Mouse (Mus musculus) liver, embryonic 12.5 days (tissue): ENCODE measurements around the gene Hmga1. TPM values are rescaled to one million over a fixed set of nuclear protein-coding genes. Genes with fewer than 3 reads are reported as not detected.

ENCODE experiments used
- ATAC-seq: fragments of 200-750 bp; cut with Nextera tagmentation; 2 replicates; pipeline ENCODE4 v1.8.0; 2017; ENCODE audit warnings: moderate number of reproducible peaks, mild to moderate bottlenecking, moderate library complexity
- H3K27ac ChIP-seq: fragments of 300-500 bp; sonication (generic); 2 replicates; pipeline ENCODE4 v1.5.1; 2016; ENCODE audit warnings: mild to moderate bottlenecking
- H3K27me3 ChIP-seq: fragments of 300-500 bp; sonication (generic); replicated peaks from 2 replicates; pipeline ENCODE4 v1.6.1; 2016; ENCODE audit warnings: mild to moderate bottlenecking, moderate library complexity
- H3K36me3 ChIP-seq: fragments of 300-500 bp; sonication (generic); 2 replicates; pipeline ENCODE4 v1.6.1; 2016; ENCODE audit warnings: mild to moderate bottlenecking, moderate library complexity
- H3K4me1 ChIP-seq: fragments of 300-500 bp; sonication (generic); 2 replicates; pipeline ENCODE4 v1.6.1; 2016
- H3K4me2 ChIP-seq: fragments of 300-500 bp; sonication (generic); 2 replicates; pipeline ENCODE4 v1.6.1; 2016; ENCODE audit warnings: mild to moderate bottlenecking, moderate library complexity
- H3K4me3 ChIP-seq: fragments of 300-500 bp; sonication (generic); 2 replicates; pipeline ENCODE4 v1.5.1; 2016; ENCODE audit warnings: mild to moderate bottlenecking, moderate library complexity
- H3K9ac ChIP-seq: fragments of 300-500 bp; sonication (generic); 2 replicates; pipeline ENCODE4 v1.6.1; 2016; ENCODE audit warnings: mild to moderate bottlenecking, moderate library complexity
- H3K9me3 ChIP-seq: fragments of 300-500 bp; sonication (generic); replicated peaks from 2 replicates; pipeline ENCODE4 v1.6.1; 2016; ENCODE audit warnings: mild to moderate bottlenecking, moderate library complexity
- WGBS: fragments of 180-500 bp; shearing (Covaris S2); methylation state at CpG from one replicate; pipeline ENCODE4 v1.1.7; 2016; ENCODE audit not compliant: insufficient replicate concordance; 5-methylcytosine and 5-hydroxymethylcytosine counted together
- polyA plus RNA-seq: library from polyadenylated mRNA; unstranded; fragments of >200 nt; fragmentation: Nextera tagmentation; extraction: Ambion mirVana; gene quantifications from 2 replicates; pipeline ENCODE4 v1.2.1, GENCODE M21; 2016

Gene Hmga1
- polyA plus RNA-seq, 1 experiment from 2014 or later, result 306 TPM

DNA sequence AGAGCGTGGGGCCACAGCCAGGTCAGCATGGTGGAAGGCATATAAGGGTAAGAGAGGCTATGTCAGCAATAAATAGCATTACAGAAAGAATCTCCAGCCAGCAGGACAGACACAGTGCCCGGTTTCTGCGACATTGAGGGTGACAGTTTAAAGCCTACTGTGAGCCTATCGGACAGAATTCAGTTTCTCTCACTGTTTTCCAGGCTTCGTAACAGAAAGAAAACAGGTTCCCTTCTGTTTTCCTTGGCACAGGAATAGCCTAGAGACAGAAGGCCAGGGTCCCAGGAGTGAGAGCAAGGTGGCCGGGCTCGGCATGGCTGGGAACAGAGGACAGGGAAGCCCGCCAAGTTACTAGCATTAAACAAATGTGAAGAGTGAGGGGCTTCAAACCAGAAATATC is 23.5 kb downstream of the Hmga1 start:
- no peak for ATAC-seq
- H3K4me3 ChIP-seq, result no peak overlapping the region
- H3K4me1 ChIP-seq, result peaks cover 68% of the 10 kb centered on the region
- no peaks in the 10 kb centered on the region for H3K9me3 ChIP-seq
- 88% methylated on average over 8 of the region's 8 CpGs for WGBS
- no peaks in the 10 kb centered on the region for H3K27me3 ChIP-seq
- H3K9ac ChIP-seq, result no peak overlapping the region
- H3K27ac ChIP-seq, result no peak overlapping the region
- peak overlapping the region; percentile 29; the same call in 1 of the 2 replicates for H3K4me2 ChIP-seq
- peaks cover 77% of the 10 kb centered on the region for H3K36me3 ChIP-seq

DNA sequence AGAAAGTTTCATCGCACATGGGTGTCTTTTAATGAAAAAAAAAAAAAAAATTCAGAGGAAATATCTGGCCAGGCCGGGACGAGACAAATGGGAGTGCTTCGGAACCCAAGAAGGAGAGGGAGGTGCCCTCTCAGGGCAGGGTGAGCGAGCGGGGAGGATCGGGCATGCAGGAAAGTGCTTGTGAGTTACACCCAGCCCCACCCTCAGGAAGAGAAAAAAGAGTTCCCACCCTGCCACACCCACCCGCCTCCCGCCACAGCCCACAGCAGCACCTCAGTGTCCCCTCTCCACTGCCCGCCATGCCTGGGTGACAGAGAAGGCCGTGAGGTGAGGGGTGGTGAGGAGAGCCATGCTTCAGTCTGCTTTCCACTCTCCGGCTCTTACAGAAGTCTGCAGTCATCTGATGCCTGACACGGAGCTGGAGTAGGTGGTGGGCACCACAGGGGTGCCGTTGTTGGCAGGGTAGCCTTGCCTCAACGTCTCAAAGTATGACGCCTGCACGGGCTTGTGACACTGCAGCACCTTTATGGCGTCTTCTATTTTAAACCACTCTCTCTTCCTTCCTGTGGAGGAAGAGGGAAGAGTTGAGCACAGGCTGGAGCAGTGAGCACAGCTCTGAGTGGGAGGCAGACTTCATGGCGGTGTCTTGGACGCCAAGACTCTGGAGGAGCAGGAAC is 24.2 kb downstream of the Hmga1 start:
- no peaks in the 10 kb centered on the region for H3K27me3 ChIP-seq
- WGBS, result 50% methylated on average over 20 of the region's 20 CpGs
- peak overlapping the region; percentile 29 for H3K4me2 ChIP-seq
- peak; percentile 76 for ATAC-seq
- H3K27ac ChIP-seq, result peak overlapping the region; percentile 9; the same call in 1 of the 2 replicates
- peaks cover 61% of the 10 kb centered on the region for H3K4me1 ChIP-seq
- no peak overlapping the region for H3K9ac ChIP-seq
- no peak overlapping the region for H3K4me3 ChIP-seq
- H3K9me3 ChIP-seq, result no peaks in the 10 kb centered on the region
- H3K36me3 ChIP-seq, result peaks cover 80% of the 10 kb centered on the region

DNA sequence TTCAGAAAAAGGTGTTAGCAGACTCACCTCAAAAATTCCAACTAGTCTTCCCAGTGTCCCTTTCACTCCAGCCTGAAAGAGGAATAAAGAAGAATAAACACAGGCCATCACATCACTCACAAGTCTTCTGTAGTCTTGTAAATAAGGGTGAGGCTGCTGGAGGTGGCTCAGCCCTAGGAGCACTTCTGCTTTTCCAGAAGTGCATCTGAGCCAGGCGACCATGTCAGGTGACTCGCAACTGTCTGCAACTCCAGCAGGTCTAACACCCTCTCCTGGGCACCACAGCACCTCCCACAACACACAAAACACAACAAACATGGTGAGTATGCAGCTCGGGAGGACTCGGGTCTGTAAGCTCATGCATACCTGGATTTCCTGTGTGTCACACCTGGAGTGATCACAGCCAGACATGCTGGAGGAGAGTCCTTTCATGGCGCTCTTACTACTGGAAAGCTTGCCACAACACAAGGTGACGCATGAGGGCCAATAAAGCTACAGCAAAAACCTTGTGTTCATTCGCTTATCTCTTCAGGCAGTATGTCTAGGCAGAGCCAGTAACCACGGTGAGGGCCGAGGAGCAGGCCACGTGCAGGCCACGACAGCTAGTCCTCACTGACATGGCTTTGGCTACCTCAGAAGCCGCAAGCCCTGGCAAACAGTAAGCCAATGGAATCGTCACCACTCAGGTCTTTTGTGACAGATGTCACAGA is 27.0 kb downstream of the Hmga1 start:
- no peak overlapping the region for H3K4me3 ChIP-seq
- no peak overlapping the region; the same call in 1 of the 2 replicates for H3K9ac ChIP-seq
- H3K36me3 ChIP-seq, result peaks cover 84% of the 10 kb centered on the region
- WGBS, result 41% methylated on average over 13 of the region's 13 CpGs
- H3K9me3 ChIP-seq, result no peaks in the 10 kb centered on the region
- H3K27ac ChIP-seq, result peak overlapping the region; percentile 41
- peak; percentile 60 for ATAC-seq
- no peaks in the 10 kb centered on the region for H3K27me3 ChIP-seq
- H3K4me1 ChIP-seq, result peaks cover 70% of the 10 kb centered on the region
- H3K4me2 ChIP-seq, result no peak overlapping the region

DNA sequence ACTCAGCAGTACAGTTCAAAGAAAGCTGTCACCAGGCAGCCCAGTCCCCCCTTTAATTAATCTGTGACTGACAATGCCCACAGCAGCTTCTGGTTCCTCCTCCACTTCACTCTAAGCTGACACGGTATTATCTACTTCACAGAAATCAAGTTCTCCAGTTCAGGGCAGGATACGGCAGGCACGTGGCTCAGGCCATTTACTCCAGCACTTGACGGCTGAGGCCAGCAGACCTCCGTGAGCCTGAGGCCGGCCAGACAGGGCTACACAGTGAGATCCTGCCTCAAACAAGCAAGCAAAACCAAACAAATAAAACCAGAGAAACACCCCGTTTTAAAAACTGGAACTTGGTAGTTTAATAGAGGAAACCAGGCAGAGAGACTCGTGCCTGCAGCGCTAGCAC is 30.4 kb downstream of the Hmga1 start:
- H3K27ac ChIP-seq, result 0 out of 2 replicates have a peak overlapping the region, but pooled peaks have one; percentile 1
- 47% methylated on average over 9 of the region's 9 CpGs for WGBS
- H3K4me2 ChIP-seq, result no peak overlapping the region
- peaks cover 80% of the 10 kb centered on the region for H3K4me1 ChIP-seq
- peaks cover 74% of the 10 kb centered on the region for H3K36me3 ChIP-seq
- no peak overlapping the region for H3K4me3 ChIP-seq
- H3K9ac ChIP-seq, result no peak overlapping the region
- H3K27me3 ChIP-seq, result no peaks in the 10 kb centered on the region
- H3K9me3 ChIP-seq, result no peaks in the 10 kb centered on the region
- ATAC-seq, result no peak

DNA sequence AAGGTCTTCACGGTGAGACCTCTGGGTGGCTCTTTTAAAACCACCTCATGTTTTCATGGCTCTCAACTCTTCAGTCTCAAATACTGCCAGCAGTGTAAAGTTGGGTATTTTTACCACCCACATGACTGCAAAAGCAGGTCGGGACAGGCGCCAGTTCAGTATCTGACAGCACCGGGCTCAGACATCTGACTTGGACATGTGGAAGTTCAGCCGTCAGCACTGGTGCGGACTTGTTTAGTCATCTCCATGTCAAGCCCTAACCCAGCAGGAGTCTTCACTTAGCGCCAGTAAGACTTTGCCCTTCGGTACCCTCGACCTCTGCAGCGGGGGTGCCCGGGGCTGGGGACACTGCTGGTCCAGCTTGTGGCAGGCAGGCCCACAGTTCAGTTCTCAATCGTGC is 31.0 kb downstream of the Hmga1 start:
- no peak overlapping the region for H3K4me3 ChIP-seq
- 0 out of 2 replicates have a peak overlapping the region, but pooled peaks have one; percentile 1 for H3K27ac ChIP-seq
- H3K9ac ChIP-seq, result no peak overlapping the region
- no peak for ATAC-seq
- H3K36me3 ChIP-seq, result peaks cover 72% of the 10 kb centered on the region
- 66% methylated on average over 12 of the region's 12 CpGs for WGBS
- H3K4me2 ChIP-seq, result no peak overlapping the region
- no peaks in the 10 kb centered on the region for H3K9me3 ChIP-seq
- no peaks in the 10 kb centered on the region for H3K27me3 ChIP-seq
- peaks cover 79% of the 10 kb centered on the region for H3K4me1 ChIP-seq

DNA sequence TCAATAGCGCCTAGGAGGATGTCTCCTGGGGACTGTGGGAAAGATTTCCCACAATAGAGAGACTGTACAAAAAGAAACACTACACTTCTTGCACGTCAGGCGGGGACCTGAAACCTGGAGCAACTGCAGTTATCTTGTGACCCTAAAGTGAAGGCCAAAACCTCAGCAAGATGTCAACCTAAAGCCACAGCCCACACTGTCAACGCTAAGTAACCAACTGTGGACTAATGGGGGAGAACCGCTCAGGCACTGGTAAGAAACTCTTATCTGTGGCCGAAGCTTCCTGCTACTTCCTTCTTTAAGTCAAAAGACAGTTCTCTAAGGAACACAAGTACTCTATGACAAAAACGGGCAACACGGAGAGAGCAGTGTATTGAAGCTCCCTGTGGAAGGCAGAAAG is 31.9 kb downstream of the Hmga1 start:
- H3K4me2 ChIP-seq, result peak overlapping the region; percentile 13; the same call in 1 of the 2 replicates
- no peak overlapping the region for H3K9ac ChIP-seq
- 18% methylated on average over 8 of the region's 8 CpGs for WGBS
- 0 out of 2 replicates have a peak, but pooled peaks have one; percentile 12 for ATAC-seq
- no peaks in the 10 kb centered on the region for H3K27me3 ChIP-seq
- H3K4me3 ChIP-seq, result no peak overlapping the region
- H3K36me3 ChIP-seq, result peaks cover 73% of the 10 kb centered on the region
- no peaks in the 10 kb centered on the region for H3K9me3 ChIP-seq
- peaks cover 69% of the 10 kb centered on the region for H3K4me1 ChIP-seq
- H3K27ac ChIP-seq, result peak overlapping the region; percentile 61

DNA sequence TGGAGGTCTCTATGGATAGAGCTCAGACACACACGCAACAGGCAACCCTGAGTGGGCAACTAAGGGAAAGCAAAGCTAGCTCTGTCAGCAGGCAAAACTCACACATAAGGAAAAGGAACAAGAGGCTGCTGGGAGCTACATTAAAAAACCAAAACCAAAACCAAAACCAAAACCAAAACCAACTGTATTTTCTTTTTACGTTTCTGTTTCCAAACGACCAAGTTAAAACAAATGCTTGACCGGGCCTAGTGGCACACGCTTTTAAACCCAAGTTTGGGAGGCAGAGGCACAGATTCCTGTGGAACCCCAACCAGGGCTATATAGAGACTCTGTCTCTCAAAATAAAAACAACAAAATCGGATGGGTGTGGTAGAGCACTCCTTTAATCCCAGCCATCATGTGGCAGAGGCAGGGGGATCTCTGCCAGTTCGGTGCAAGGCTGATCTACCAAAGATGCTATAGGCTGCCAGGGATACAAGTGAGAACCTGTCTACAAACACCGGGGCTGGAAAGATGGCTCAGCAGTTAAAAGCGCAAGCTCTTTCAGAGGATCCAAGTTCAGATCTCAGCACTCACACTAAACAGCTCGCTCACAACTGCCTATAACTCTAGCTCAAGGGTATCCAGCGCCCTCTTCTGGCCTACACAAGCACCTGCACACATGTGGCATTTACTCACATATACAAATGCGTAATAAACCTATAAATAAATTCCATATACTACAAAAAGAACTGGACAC is 35.7 kb downstream of the Hmga1 start:
- H3K36me3 ChIP-seq, result peaks cover 79% of the 10 kb centered on the region

DNA sequence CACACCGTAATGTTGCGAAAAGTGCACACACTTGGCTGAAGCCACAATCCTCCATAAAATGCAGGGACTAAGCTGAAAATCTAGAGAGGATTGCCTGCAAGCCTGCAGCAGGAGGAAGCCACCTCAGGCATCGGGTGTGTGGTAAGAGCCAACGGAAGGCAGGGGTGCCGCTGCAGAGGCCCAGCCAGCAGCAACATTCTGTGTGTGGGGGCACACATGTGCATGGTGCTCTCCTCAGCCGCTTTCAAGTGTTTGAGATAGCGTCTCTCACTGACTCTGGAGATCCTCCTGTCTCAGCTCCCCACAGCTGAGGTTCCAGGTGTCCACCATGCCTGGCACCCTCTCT is 36.2 kb downstream of the Hmga1 start:
- H3K27ac ChIP-seq, result no peak overlapping the region
- WGBS, result 85% methylated on average over 7 of the region's 7 CpGs
- H3K27me3 ChIP-seq, result no peaks in the 10 kb centered on the region
- no peak for ATAC-seq
- H3K4me3 ChIP-seq, result no peak overlapping the region
- no peak overlapping the region for H3K9ac ChIP-seq
- H3K4me1 ChIP-seq, result peaks cover 44% of the 10 kb centered on the region
- no peaks in the 10 kb centered on the region for H3K9me3 ChIP-seq
- H3K4me2 ChIP-seq, result no peak overlapping the region
- peaks cover 81% of the 10 kb centered on the region for H3K36me3 ChIP-seq

More for the DNA sequence above, 35.7 kb downstream of the Hmga1 start:
- no peak overlapping the region for H3K27ac ChIP-seq
- H3K4me1 ChIP-seq, result peaks cover 50% of the 10 kb centered on the region
- no peak overlapping the region for H3K4me2 ChIP-seq
- H3K9ac ChIP-seq, result no peak overlapping the region
- H3K9me3 ChIP-seq, result no peaks in the 10 kb centered on the region
- H3K4me3 ChIP-seq, result no peak overlapping the region
- WGBS, result 83% methylated on average over 12 of the region's 12 CpGs
- ATAC-seq, result no peak
- no peaks in the 10 kb centered on the region for H3K27me3 ChIP-seq

DNA sequence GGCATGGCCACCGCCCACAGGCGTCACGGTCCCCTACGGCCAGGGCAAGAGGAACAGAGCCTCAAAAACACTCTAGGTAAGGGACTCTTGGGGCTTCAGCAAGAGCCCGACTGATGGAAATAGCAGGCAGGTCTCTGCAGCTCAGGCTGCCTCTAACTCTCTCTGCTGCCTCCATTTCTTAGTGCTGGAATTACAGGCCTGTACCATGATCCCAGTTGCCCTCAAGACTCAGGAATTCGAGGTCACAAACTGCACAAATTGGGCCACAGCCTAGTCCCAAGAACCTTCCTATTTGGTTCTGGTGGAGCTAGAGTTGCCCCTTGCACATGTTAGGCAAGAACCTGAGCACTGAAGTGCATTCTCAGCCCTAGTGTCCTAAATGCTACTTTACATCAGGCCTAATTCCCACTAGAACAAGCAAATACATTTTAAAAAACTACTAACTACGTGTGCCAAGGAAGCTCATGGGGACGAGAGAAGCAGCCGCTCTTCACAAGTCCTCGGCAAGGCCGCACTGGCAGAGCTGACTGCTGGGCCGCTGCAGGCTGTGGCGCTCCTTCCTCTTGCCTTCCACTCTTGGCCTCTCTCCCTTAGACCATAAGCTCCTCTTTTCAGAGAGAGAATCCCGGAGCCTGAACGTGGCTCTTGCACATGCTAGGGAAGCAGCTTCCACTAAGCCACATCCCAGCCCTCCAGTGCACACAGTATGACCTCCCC is 39.5 kb downstream of the Hmga1 start:
- H3K9me3 ChIP-seq, result no peaks in the 10 kb centered on the region
- peaks cover 58% of the 10 kb centered on the region for H3K36me3 ChIP-seq
- H3K4me3 ChIP-seq, result no peak overlapping the region
- WGBS, result 86% methylated on average over 15 of the region's 15 CpGs
- no peaks in the 10 kb centered on the region for H3K27me3 ChIP-seq
- no peak overlapping the region for H3K9ac ChIP-seq
- no peak overlapping the region for H3K4me2 ChIP-seq
- no peak overlapping the region for H3K27ac ChIP-seq
- peaks cover 22% of the 10 kb centered on the region for H3K4me1 ChIP-seq
- no peak for ATAC-seq

DNA sequence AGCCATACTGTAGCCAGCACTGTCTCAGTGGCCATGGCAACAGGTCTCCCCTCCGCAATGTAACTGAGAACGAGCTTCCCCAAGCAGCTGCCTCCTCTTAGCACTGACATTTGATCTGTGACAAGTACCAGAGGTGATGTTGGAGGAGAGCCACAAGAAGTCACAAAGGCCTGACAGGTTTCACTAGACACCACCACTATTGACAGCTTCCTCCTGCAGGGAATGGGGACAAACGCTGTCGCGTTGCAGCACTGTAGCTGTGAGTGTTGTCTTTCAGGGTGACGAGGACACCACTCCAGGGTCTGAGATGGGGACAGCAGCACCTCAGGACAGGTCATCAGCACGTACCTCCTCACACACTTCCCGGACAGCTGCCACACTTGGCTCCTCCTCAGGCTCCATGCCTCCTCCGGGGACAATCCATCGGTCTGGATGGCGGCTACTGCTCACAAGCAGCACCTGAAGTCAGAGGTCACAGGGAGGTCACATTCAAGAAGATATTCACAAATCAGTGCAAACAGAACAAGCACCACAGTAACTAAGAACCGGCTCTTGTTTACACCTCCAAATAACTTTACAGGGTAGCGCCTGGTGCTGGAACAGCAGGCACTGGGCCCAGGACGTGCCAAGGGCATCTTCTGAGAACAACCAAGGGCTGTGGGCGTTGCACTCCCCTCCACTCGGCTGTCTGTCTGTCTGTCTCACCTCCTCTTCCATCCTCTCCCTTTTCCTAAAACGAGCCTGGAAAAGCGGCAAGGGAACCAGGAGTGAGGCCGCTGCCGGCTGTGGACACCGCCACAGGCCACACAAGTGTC is 40.3 kb downstream of the Hmga1 start:
- 79% methylated on average over 21 of the region's 21 CpGs for WGBS
- Histone ChIP-seq H3K4me3 (no peak overlapping the region), H3K27me3 (no peaks in the 10 kb centered on the region), H3K9ac (no peak overlapping the region), H3K36me3 (peaks cover 52% of the 10 kb centered on the region), H3K9me3 (no peaks in the 10 kb centered on the region), H3K4me1 (peaks cover 23% of the 10 kb centered on the region), H3K4me2 (no peak overlapping the region), H3K27ac (no peak overlapping the region)
- ATAC-seq, result no peak

DNA sequence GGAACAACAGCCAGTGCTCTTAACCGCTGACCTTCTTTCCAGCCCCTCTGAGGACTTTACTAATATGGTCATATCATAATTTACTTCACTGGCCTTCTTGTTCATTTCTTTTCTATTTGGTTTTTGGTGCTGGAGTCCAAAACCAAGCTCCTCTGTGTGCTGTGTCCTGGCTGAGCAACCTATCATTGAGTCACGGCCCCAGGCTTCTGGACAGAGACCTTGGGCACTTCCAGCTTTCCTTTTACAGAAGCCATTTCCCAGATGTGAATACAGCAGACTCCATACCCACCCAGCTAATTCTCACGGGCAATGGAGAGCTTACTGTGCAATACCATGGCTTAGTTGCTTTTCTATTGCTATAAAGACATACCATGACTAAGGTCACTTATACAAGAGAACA is 44.0 kb downstream of the Hmga1 start:
- 80% methylated on average over 3 of the region's 3 CpGs for WGBS
- Histone ChIP-seq H3K9me3 (no peaks in the 10 kb centered on the region), H3K36me3 (peaks cover 20% of the 10 kb centered on the region), H3K4me2 (no peak overlapping the region), H3K4me3 (no peak overlapping the region), H3K27ac (no peak overlapping the region), H3K27me3 (no peaks in the 10 kb centered on the region), H3K4me1 (peaks cover 55% of the 10 kb centered on the region), H3K9ac (no peak overlapping the region)
- no peak for ATAC-seq
